Comparison of ENCODE assay signal across 15 mouse cellular contexts in the genomic region with DNA sequence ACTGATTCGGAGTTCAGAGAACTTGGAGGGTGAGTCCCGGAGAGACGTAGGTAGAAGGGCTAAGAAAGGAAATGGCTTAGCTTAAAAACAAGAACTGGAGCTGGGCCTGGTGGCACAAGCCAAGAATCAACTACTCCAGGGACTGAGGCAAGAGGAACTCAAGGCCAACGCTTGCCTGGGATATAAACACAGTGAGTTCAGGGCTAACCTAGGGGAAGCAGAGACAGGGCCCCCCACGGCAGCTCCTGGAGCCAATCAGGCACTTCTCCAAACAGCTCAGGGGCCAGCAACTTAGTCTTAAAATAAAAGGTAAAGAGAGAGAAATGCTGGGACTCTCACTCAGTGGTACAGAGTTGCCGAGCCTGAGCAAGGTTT. TPM values are rescaled to one million over a fixed set of nuclear protein-coding genes. Genes with fewer than 3 reads are reported as not detected.
DNase-seq lines count a peak whose midpoint lies in the region; ATAC-seq and TF ChIP-seq lines count a peak whose summit lies in the region.
"Had no signal": no experiment of that assay in that cellular context is flagged by ENCODE, and none has a peak within 500 bp of the region (broad histone marks: within the 10 kb centered on the region; RNA-seq: fewer than 3 reads in every experiment).

No protein-coding gene starts in this region.

- no peaks in the 10 kb centered on the region for H3K4me1 ChIP-seq in kidney, postnatal 0 days (replicated peaks; ENCODE audit: insufficient read depth, low read length)
- H3K4me1 ChIP-seq in intestine, embryonic 16.5 days (ENCODE audit: control insufficient read depth, insufficient read depth, low read length): peaks cover 19% of the 10 kb centered on the region
- peaks cover 41% of the 10 kb centered on the region for H3K4me1 ChIP-seq in small intestine, adult 2 months (ENCODE audit: control insufficient read depth, insufficient read depth, insufficient read length, low read length)

- H3K36me3 ChIP-seq in kidney, postnatal 0 days (ENCODE audit: insufficient read depth, low read length): no peaks in the 10 kb centered on the region
- H3K36me3 ChIP-seq in intestine, embryonic 16.5 days (ENCODE audit: control insufficient read depth, insufficient read depth, low read length): no peaks in the 10 kb centered on the region
- peaks cover 51% of the 10 kb centered on the region for H3K36me3 ChIP-seq in small intestine, adult 2 months (ENCODE audit: control insufficient read depth, insufficient read depth, low read length)
- H3K36me3 ChIP-seq: heart, embryonic 15.5 days; midbrain, embryonic 13.5 days had no signal

- TF ChIP-seq CTCF in kidney, postnatal 0 days (IDR thresholded peaks at IDR 0.05; ENCODE audit: low read depth): no peak
- no peak for TF ChIP-seq CTCF in small intestine, adult 2 months (IDR thresholded peaks at IDR 0.05; ENCODE audit: extremely low read depth, insufficient read length, insufficient replicate concordance, low read depth, low read length)

- H3K4me2 ChIP-seq in kidney, postnatal 0 days (ENCODE audit: low read length): no peak overlapping the region
- H3K4me2 ChIP-seq in intestine, embryonic 16.5 days (ENCODE audit: low read depth, low read length): no peak overlapping the region
- H3K4me2 ChIP-seq: heart, embryonic 15.5 days; hindbrain, embryonic 14.5 days; midbrain, embryonic 13.5 days had no signal

- no peaks in the 10 kb centered on the region for H3K9me3 ChIP-seq in kidney, postnatal 0 days (replicated peaks; ENCODE audit: low read length)
- no peaks in the 10 kb centered on the region for H3K9me3 ChIP-seq in intestine, embryonic 16.5 days (ENCODE audit: control insufficient read depth, low read length)
- H3K9me3 ChIP-seq: heart, embryonic 15.5 days; midbrain, embryonic 13.5 days had no signal

- no peak overlapping the region for H3K9ac ChIP-seq in kidney, postnatal 0 days (ENCODE audit: low read depth, low read length)
- 0 out of 2 replicates have a peak overlapping the region, but pooled peaks have one; percentile 7 for H3K9ac ChIP-seq in intestine, embryonic 16.5 days (ENCODE audit: low read depth, low read length)
- H3K9ac ChIP-seq: heart, embryonic 15.5 days; hindbrain, embryonic 14.5 days; midbrain, embryonic 13.5 days had no signal

- DNase-seq in cerebellum, adult 9-10 months: peak; percentile 9
- DNase-seq in cerebellum, postnatal 10 days: no peak
- DNase-seq in kidney, postnatal 0 days (ENCODE audit: low spot score): no peak
- DNase-seq in kidney, postnatal 25 days: no peak
- DNase-seq: B cell, adult 2 months; cerebellum, adult 18-20 months; gastrocnemius, postnatal 25 days; lung, postnatal 4 days; right cerebral cortex, postnatal 4 days had no signal

- 66% methylated on average over 6 of the region's 6 CpGs for WGBS in kidney, postnatal 0 days
- 58% methylated on average over 6 of the region's 6 CpGs for WGBS in intestine, embryonic 16.5 days
- 22% methylated on average over 6 of the region's 6 CpGs for WGBS in small intestine, adult 2 months

- H3K4me3 ChIP-seq in kidney, postnatal 0 days (replicated peaks; ENCODE audit: low read depth, low read length): no peak overlapping the region
- no peak overlapping the region for H3K4me3 ChIP-seq in intestine, embryonic 16.5 days (ENCODE audit: low read length)
- no peak overlapping the region for H3K4me3 ChIP-seq in small intestine, adult 2 months (ENCODE audit: low read depth, low read length)
- H3K4me3 ChIP-seq: heart, embryonic 15.5 days; midbrain, embryonic 13.5 days had no signal

- TF ChIP-seq POLR2A in small intestine, adult 2 months (IDR thresholded peaks at IDR 0.05; ENCODE audit: low read depth, low read length): no peak

- no peak for ATAC-seq in kidney, postnatal 0 days (replicated peaks; ENCODE audit: low FRiP score, low read depth)
- no peak for ATAC-seq in intestine, embryonic 16.5 days
- no peak for ATAC-seq in megakaryocyte progenitor cell, adult 5-6 weeks (replicated peaks; ENCODE audit: poor library complexity)
- ATAC-seq: midbrain, embryonic 13.5 days had no signal

- H3K27me3 ChIP-seq in kidney, postnatal 0 days (ENCODE audit: insufficient read depth, low read length): no peaks in the 10 kb centered on the region
- H3K27me3 ChIP-seq in intestine, embryonic 16.5 days (replicated peaks; ENCODE audit: control insufficient read depth, insufficient read depth, low read length): no peaks in the 10 kb centered on the region
- no peaks in the 10 kb centered on the region for H3K27me3 ChIP-seq in small intestine, adult 2 months (ENCODE audit: control insufficient read depth, insufficient read depth, low read length)
- H3K27me3 ChIP-seq: heart, embryonic 15.5 days had no signal

- peak overlapping the region; percentile 77 for H3K27ac ChIP-seq in kidney, postnatal 0 days
- peak overlapping the region; percentile 91 for H3K27ac ChIP-seq in intestine, embryonic 16.5 days (ENCODE audit: low read length)
- H3K27ac ChIP-seq in small intestine, adult 2 months (ENCODE audit: insufficient read depth, low read depth, low read length): peak overlapping the region; percentile 99
- H3K27ac ChIP-seq: heart, embryonic 15.5 days; hindbrain, embryonic 14.5 days; midbrain, embryonic 13.5 days had no signal

RNA-seq across cellular contexts. Expression of gene Pnpo, which starts 5.4 kb away (rescaled TPM):
- polyA plus RNA-seq in kidney, postnatal 0 days (2015; fragmentation: Nextera tagmentation; extraction: Ambion mirVana): 31.7 and 33.2 TPM in 2 replicates
- 125 and 141 TPM in 2 replicates for polyA plus RNA-seq in intestine, embryonic 16.5 days (2015; fragmentation: Nextera tagmentation; extraction: Ambion mirVana)
- polyA plus RNA-seq in small intestine, adult 2 months (2012; rRNA removed): 28.4 and 44.6 TPM in 2 replicates
- total RNA-seq in megakaryocyte progenitor cell, adult 5-6 weeks (2015): 22.5 and 23.0 TPM in 2 replicates
- 36.3 and 38.7 TPM in 2 replicates for total RNA-seq in megakaryocyte progenitor cell, adult 5-6 weeks (2017)

RNA-seq across cellular contexts. Expression of gene Prr15l, which starts 10.5 kb away (rescaled TPM):
- polyA plus RNA-seq in kidney, postnatal 0 days (2015; fragmentation: Nextera tagmentation; extraction: Ambion mirVana): 76.5 and 88.2 TPM in 2 replicates
- 116 and 121 TPM in 2 replicates for polyA plus RNA-seq in intestine, embryonic 16.5 days (2015; fragmentation: Nextera tagmentation; extraction: Ambion mirVana)
- 56.6 and 137 TPM in 2 replicates for polyA plus RNA-seq in small intestine, adult 2 months (2012; rRNA removed)
- not detected in 2 replicates for total RNA-seq in megakaryocyte progenitor cell, adult 5-6 weeks (2015)
- total RNA-seq in megakaryocyte progenitor cell, adult 5-6 weeks (2017): not detected in 2 replicates
- total RNA-seq: gastrocnemius, postnatal 25 days had no signal
- polyA plus RNA-seq: midbrain, embryonic 13.5 days had no signal

RNA-seq across cellular contexts. Expression of gene Cdk5rap3, which starts 22.1 kb away (rescaled TPM):
- 77.8 and 81.6 TPM in 2 replicates for polyA plus RNA-seq in kidney, postnatal 0 days (2015; fragmentation: Nextera tagmentation; extraction: Ambion mirVana)
- polyA plus RNA-seq in intestine, embryonic 16.5 days (2015; fragmentation: Nextera tagmentation; extraction: Ambion mirVana): 68.1 and 70.1 TPM in 2 replicates
- polyA plus RNA-seq in small intestine, adult 2 months (2012; rRNA removed): 23.2 and 33.1 TPM in 2 replicates
- 30.3 and 31.4 TPM in 2 replicates for total RNA-seq in megakaryocyte progenitor cell, adult 5-6 weeks (2015)
- 70.1 and 74.3 TPM in 2 replicates for total RNA-seq in megakaryocyte progenitor cell, adult 5-6 weeks (2017)

RNA-seq across cellular contexts. Expression of gene Sp2, which starts 44.3 kb away (rescaled TPM):
- 16.3 and 16.4 TPM in 2 replicates for polyA plus RNA-seq in kidney, postnatal 0 days (2015; fragmentation: Nextera tagmentation; extraction: Ambion mirVana)
- polyA plus RNA-seq in intestine, embryonic 16.5 days (2015; fragmentation: Nextera tagmentation; extraction: Ambion mirVana): 13.2 and 13.8 TPM in 2 replicates
- 11.0 and 20.1 TPM in 2 replicates for polyA plus RNA-seq in small intestine, adult 2 months (2012; rRNA removed)
- total RNA-seq in megakaryocyte progenitor cell, adult 5-6 weeks (2015): 21.0 and 27.4 TPM in 2 replicates
- 2.3 and 2.8 TPM in 2 replicates for total RNA-seq in megakaryocyte progenitor cell, adult 5-6 weeks (2017)
